Mouse (Mus musculus): ENCODE measurements around the gene Cdc42. TPM values are rescaled to one million over a fixed set of nuclear protein-coding genes. Genes with fewer than 3 reads are reported as not detected.

Cdc42 gene
- polyA plus RNA-seq, 1 experiment from 2014 or later: 749 TPM

GRCm38 (mm10) chr4:137305831-137306576 is 51.5 kb downstream of the Cdc42 start:
- H3K9me3 ChIP-seq: no peaks in the 10 kb centered on the region
- H3K27ac ChIP-seq: no peak overlapping the region
- H3K4me3 ChIP-seq (replicated peaks): no peak overlapping the region
- peaks cover 35% of the 10 kb centered on the region for H3K4me1 ChIP-seq (replicated peaks)
- no peak overlapping the region for H3K9ac ChIP-seq (replicated peaks)
- H3K27me3 ChIP-seq: no peaks in the 10 kb centered on the region
- H3K36me3 ChIP-seq: no peaks in the 10 kb centered on the region
- 75% methylated on average over 13 of the region's 13 CpGs for WGBS
- no peak for ATAC-seq
- no peak overlapping the region for H3K4me2 ChIP-seq (replicated peaks)

GRCm38 (mm10) chr4:137305066-137305465 is 52.5 kb downstream of the Cdc42 start:
- Histone ChIP-seq H3K27ac (no peak overlapping the region), H3K4me2 (replicated peaks) (no peak overlapping the region), H3K4me3 (replicated peaks) (no peak overlapping the region), H3K9ac (replicated peaks) (no peak overlapping the region), H3K4me1 (replicated peaks) (peaks cover 28% of the 10 kb centered on the region), H3K36me3 (no peaks in the 10 kb centered on the region), H3K9me3 (no peaks in the 10 kb centered on the region), H3K27me3 (no peaks in the 10 kb centered on the region)
- 90% methylated on average over 7 of the region's 7 CpGs for whole genome bisulfite sequencing
- no peak for ATAC-seq

- Histone ChIP-seq H3K27ac (no peak overlapping the region), H3K27me3 (no peaks in the 10 kb centered on the region), H3K4me3 (replicated peaks) (no peak overlapping the region), H3K9ac (replicated peaks) (no peak overlapping the region), H3K4me2 (replicated peaks) (no peak overlapping the region), H3K4me1 (replicated peaks) (peaks cover 28% of the 10 kb centered on the region), H3K9me3 (no peaks in the 10 kb centered on the region), H3K36me3 (no peaks in the 10 kb centered on the region)
- no peak for ATAC-seq
- WGBS: 93% methylated on average over 7 of the region's 7 CpGs
Measured at GRCm38 (mm10) chr4:137304106-137304505, 53.4 kb downstream of the Cdc42 start.

- Histone ChIP-seq H3K36me3 (no peaks in the 10 kb centered on the region), H3K9me3 (no peaks in the 10 kb centered on the region), H3K4me1 (replicated peaks) (peaks cover 16% of the 10 kb centered on the region), H3K4me2 (replicated peaks) (no peak overlapping the region), H3K27ac (no peak overlapping the region), H3K9ac (replicated peaks) (no peak overlapping the region), H3K4me3 (replicated peaks) (no peak overlapping the region), H3K27me3 (no peaks in the 10 kb centered on the region)
- ATAC-seq: peak; percentile 50
- 50% methylated on average over 16 of the region's 16 CpGs for WGBS
Measured at GRCm38 (mm10) chr4:137301635-137302034, 55.9 kb downstream of the Cdc42 start.

- Histone ChIP-seq H3K9ac (replicated peaks) (no peak overlapping the region), H3K4me2 (replicated peaks) (no peak overlapping the region), H3K36me3 (no peaks in the 10 kb centered on the region), H3K9me3 (no peaks in the 10 kb centered on the region), H3K27ac (no peak overlapping the region), H3K4me3 (replicated peaks) (no peak overlapping the region), H3K4me1 (replicated peaks) (peaks cover 5% of the 10 kb centered on the region), H3K27me3 (no peaks in the 10 kb centered on the region)
- no peak for ATAC-seq
- 97% methylated on average over 13 of the region's 13 CpGs for WGBS
Measured at GRCm38 (mm10) chr4:137300227-137300626, 57.3 kb downstream of the Cdc42 start.

- ATAC-seq: no peak
- 83% methylated on average over 8 of the region's 8 CpGs for WGBS
- H3K27ac ChIP-seq: no peak overlapping the region
Measured at GRCm38 (mm10) chr4:137298406-137298805, 59.1 kb downstream of the Cdc42 start.

GRCm38 (mm10) chr4:137297611-137298010 is 59.9 kb downstream of the Cdc42 start:
- peaks cover 5% of the 10 kb centered on the region for H3K4me1 ChIP-seq (replicated peaks)
- no peak for ATAC-seq
- H3K4me3 ChIP-seq (replicated peaks): no peak overlapping the region
- H3K27me3 ChIP-seq: no peaks in the 10 kb centered on the region
- 92% methylated on average over 4 of the region's 4 CpGs for WGBS
- no peak overlapping the region for H3K4me2 ChIP-seq (replicated peaks)
- no peaks in the 10 kb centered on the region for H3K9me3 ChIP-seq
- H3K9ac ChIP-seq (replicated peaks): no peak overlapping the region
- H3K27ac ChIP-seq: no peak overlapping the region
- no peaks in the 10 kb centered on the region for H3K36me3 ChIP-seq

More at GRCm38 (mm10) chr4:137298406-137298805, 59.1 kb downstream of the Cdc42 start:
- no peaks in the 10 kb centered on the region for H3K27me3 ChIP-seq
- no peaks in the 10 kb centered on the region for H3K9me3 ChIP-seq
- no peaks in the 10 kb centered on the region for H3K36me3 ChIP-seq
- H3K4me2 ChIP-seq (replicated peaks): no peak overlapping the region
- H3K4me1 ChIP-seq (replicated peaks): peaks cover 5% of the 10 kb centered on the region
- no peak overlapping the region for H3K4me3 ChIP-seq (replicated peaks)
- H3K9ac ChIP-seq (replicated peaks): no peak overlapping the region

GRCm38 (mm10) chr4:137294951-137295350 is 62.6 kb downstream of the Cdc42 start:
- Histone ChIP-seq H3K4me1 (replicated peaks) (no peaks in the 10 kb centered on the region), H3K36me3 (no peaks in the 10 kb centered on the region), H3K9me3 (no peaks in the 10 kb centered on the region), H3K27me3 (no peaks in the 10 kb centered on the region), H3K27ac (no peak overlapping the region), H3K4me3 (replicated peaks) (no peak overlapping the region), H3K4me2 (replicated peaks) (no peak overlapping the region), H3K9ac (replicated peaks) (no peak overlapping the region)
- ATAC-seq: no peak
- 86% methylated on average over 8 of the region's 8 CpGs for WGBS

- no peaks in the 10 kb centered on the region for H3K36me3 ChIP-seq
- H3K4me2 ChIP-seq (replicated peaks): no peak overlapping the region
- no peak overlapping the region for H3K27ac ChIP-seq
- H3K9ac ChIP-seq (replicated peaks): no peak overlapping the region
- WGBS: 79% methylated on average over 5 of the region's 5 CpGs
- no peaks in the 10 kb centered on the region for H3K27me3 ChIP-seq
- no peaks in the 10 kb centered on the region for H3K9me3 ChIP-seq
- no peak for ATAC-seq
- H3K4me3 ChIP-seq (replicated peaks): no peak overlapping the region
- no peaks in the 10 kb centered on the region for H3K4me1 ChIP-seq (replicated peaks)
Measured at GRCm38 (mm10) chr4:137294474-137294873, 63.0 kb downstream of the Cdc42 start.

GRCm38 (mm10) chr4:137294032-137294431 is 63.5 kb downstream of the Cdc42 start:
- H3K9me3 ChIP-seq: no peaks in the 10 kb centered on the region
- H3K27ac ChIP-seq: no peak overlapping the region
- no peaks in the 10 kb centered on the region for H3K27me3 ChIP-seq
- no peak overlapping the region for H3K4me3 ChIP-seq (replicated peaks)
- no peak overlapping the region for H3K9ac ChIP-seq (replicated peaks)
- H3K36me3 ChIP-seq: no peaks in the 10 kb centered on the region
- 83% methylated on average over 7 of the region's 7 CpGs for WGBS
- H3K4me2 ChIP-seq (replicated peaks): no peak overlapping the region
- no peaks in the 10 kb centered on the region for H3K4me1 ChIP-seq (replicated peaks)
- no peak for ATAC-seq

- no peaks in the 10 kb centered on the region for H3K9me3 ChIP-seq
- H3K4me1 ChIP-seq (replicated peaks): no peaks in the 10 kb centered on the region
- 87% methylated on average over 7 of the region's 7 CpGs for whole genome bisulfite sequencing
- ATAC-seq: no peak
- no peak overlapping the region for H3K27ac ChIP-seq
- H3K36me3 ChIP-seq: no peaks in the 10 kb centered on the region
- H3K27me3 ChIP-seq: no peaks in the 10 kb centered on the region
- H3K4me3 ChIP-seq (replicated peaks): no peak overlapping the region
- no peak overlapping the region for H3K9ac ChIP-seq (replicated peaks)
- no peak overlapping the region for H3K4me2 ChIP-seq (replicated peaks)
Measured at GRCm38 (mm10) chr4:137292625-137293024, 64.9 kb downstream of the Cdc42 start.

- H3K36me3 ChIP-seq: no peaks in the 10 kb centered on the region
- H3K4me1 ChIP-seq (replicated peaks): 0 out of 2 replicates have a peak, but pooled peaks cover 4% of the 10 kb centered on the region
- no peak overlapping the region for H3K27ac ChIP-seq
- WGBS: 88% methylated on average over 3 of the region's 3 CpGs
- no peak overlapping the region for H3K4me2 ChIP-seq (replicated peaks)
- H3K9ac ChIP-seq (replicated peaks): no peak overlapping the region
- H3K9me3 ChIP-seq: no peaks in the 10 kb centered on the region
- ATAC-seq: no peak
- H3K4me3 ChIP-seq (replicated peaks): no peak overlapping the region
- no peaks in the 10 kb centered on the region for H3K27me3 ChIP-seq
Measured at GRCm38 (mm10) chr4:137290250-137290649, 67.3 kb downstream of the Cdc42 start.

GRCm38 (mm10) chr4:137289701-137290100 is 67.8 kb downstream of the Cdc42 start:
- 0 out of 2 replicates have a peak, but pooled peaks cover 4% of the 10 kb centered on the region for H3K4me1 ChIP-seq (replicated peaks)
- H3K4me3 ChIP-seq (replicated peaks): no peak overlapping the region
- no peak overlapping the region for H3K4me2 ChIP-seq (replicated peaks)
- no peak for ATAC-seq
- H3K9ac ChIP-seq (replicated peaks): no peak overlapping the region
- H3K27me3 ChIP-seq: peaks cover 1% of the 10 kb centered on the region; the same call in 1 of the 2 replicates
- no peaks in the 10 kb centered on the region for H3K9me3 ChIP-seq
- WGBS: 93% methylated on average over 6 of the region's 6 CpGs
- no peak overlapping the region for H3K27ac ChIP-seq
- no peaks in the 10 kb centered on the region for H3K36me3 ChIP-seq

Data from midbrain, embryonic 13.5 days (tissue).